Mouse (Mus musculus) myocyte (in vitro differentiated cells): ENCODE data around the gene Palmd. TPM values are rescaled to one million over a fixed set of nuclear protein-coding genes. Genes with fewer than 3 reads are reported as not detected.

Source experiments
- H3K27me3 ChIP-seq: one replicate; pipeline ENCODE4 v1.6.1; 2011; ENCODE audit not compliant: control insufficient read depth, insufficient read depth, insufficient read length
- H3K36me3 ChIP-seq: one replicate; pipeline ENCODE4 v1.6.1; 2011; ENCODE audit not compliant: control insufficient read depth, insufficient read depth
- H3K4me2 ChIP-seq: one replicate; pipeline ENCODE4 v1.6.1; 2011; ENCODE audit warnings: low read depth, control low read depth
- H3K4me3 ChIP-seq: one replicate; pipeline ENCODE4 v1.5.1; 2011; ENCODE audit warnings: mild to moderate bottlenecking, control low read depth, moderate library complexity
- H3K79me2 ChIP-seq: one replicate; pipeline ENCODE4 v1.6.1; 2011; ENCODE audit not compliant: control insufficient read depth, insufficient read depth
- H3ac ChIP-seq: one replicate; pipeline ENCODE4 v1.6.1; 2011; ENCODE audit not compliant: control insufficient read depth, insufficient read length
- CEBPB ChIP-seq: IDR thresholded peaks from 2 replicates; pipeline ENCODE4 v1.6.1; 2011; ENCODE audit warnings: mild to moderate bottlenecking, moderate library complexity; ENCODE audit not compliant: poor library complexity, insufficient read depth, severe bottlenecking
- E2F4 ChIP-seq: IDR thresholded peaks from one replicate; pipeline ENCODE4 v1.6.1; 2011; ENCODE audit warnings: mild to moderate bottlenecking, control low read depth, moderate library complexity; ENCODE audit not compliant: insufficient read depth
- MAX ChIP-seq: IDR thresholded peaks from one replicate; pipeline ENCODE4 v1.6.1; 2011; ENCODE audit warnings: low read depth, mild to moderate bottlenecking, control low read depth
- MYOD1 ChIP-seq, 3 experiments: IDR thresholded peaks; one replicate each; pipeline ENCODE4 v1.6.1; 2011; ENCODE audit warnings: control low read depth in 2 of 3, low read depth in 2 of 3, mild to moderate bottlenecking in 2 of 3, moderate library complexity in 1 of 3; ENCODE audit not compliant: insufficient read length in 2 of 3, control insufficient read depth in 1 of 3
- MYOG ChIP-seq, 3 experiments: IDR thresholded peaks; one replicate each; pipeline ENCODE4 v1.6.1; 2011; ENCODE audit warnings: control low read depth in 2 of 3, low read depth in 2 of 3, mild to moderate bottlenecking in 2 of 3; ENCODE audit not compliant: insufficient read length in 2 of 3, control insufficient read depth in 1 of 3, insufficient read depth in 1 of 3
- POLR2A ChIP-seq: IDR thresholded peaks from one replicate; pipeline ENCODE4 v1.6.1; 2011; ENCODE audit warnings: low read depth, mild to moderate bottlenecking, control low read depth, moderate library complexity; ENCODE audit not compliant: insufficient read length
- POLR2AphosphoS2 ChIP-seq: IDR thresholded peaks from one replicate; pipeline ENCODE4 v1.6.1; 2011; ENCODE audit warnings: low read depth, control low read depth; ENCODE audit not compliant: insufficient read length
- REST ChIP-seq: IDR thresholded peaks from one replicate; pipeline ENCODE4 v1.6.1; 2011; ENCODE audit warnings: mild to moderate bottlenecking, control low read depth, moderate library complexity; ENCODE audit not compliant: insufficient read depth, insufficient read length
- SRF ChIP-seq: IDR thresholded peaks from one replicate; pipeline ENCODE4 v1.6.1; 2011; ENCODE audit warnings: low read depth; ENCODE audit not compliant: control insufficient read depth, insufficient read length
- TCF12 ChIP-seq: IDR thresholded peaks from one replicate; pipeline ENCODE4 v1.6.1; 2011; ENCODE audit warnings: mild to moderate bottlenecking, control low read depth; ENCODE audit not compliant: poor library complexity, insufficient read depth, severe bottlenecking
- TCF3 ChIP-seq: IDR thresholded peaks from one replicate; pipeline ENCODE4 v1.6.1; 2011; ENCODE audit warnings: low read depth, control low read depth; ENCODE audit not compliant: insufficient read length
- USF1 ChIP-seq: IDR thresholded peaks from one replicate; pipeline ENCODE4 v1.6.1; 2011; ENCODE audit warnings: low read depth, mild to moderate bottlenecking, control low read depth, moderate library complexity
- polyA plus RNA-seq: library from polyadenylated mRNA; unstranded; fragments of >200 nt; fragmentation: generic; extraction: Trizol; gene quantifications from one replicate; pipeline ENCODE4 v1.2.1, GENCODE M21; 2012; ENCODE audit warnings: missing spikeins

Palmd gene
- polyA plus RNA-seq, 1 experiment, result 0.36 TPM

- Histone ChIP-seq H3K27me3 (no peaks in the 10 kb centered on the region), H3K79me2 (no peaks in the 10 kb centered on the region), H3K4me2 (no peak overlapping the region), H3K36me3 (no peaks in the 10 kb centered on the region), H3ac (no peak overlapping the region), H3K4me3 (no peak overlapping the region)
- TF ChIP-seq MYOD1 (IDR thresholded peaks at IDR 0.05; ENCODE audit: control insufficient read depth in 1 of 3, insufficient read length in 2 of 3, low read depth in 2 of 3) (peak in 2 of 3 experiments; percentile 34 to 71), TCF3 (no peak), REST (no peak), MYOG (IDR thresholded peaks at IDR 0.05; ENCODE audit: control insufficient read depth in 1 of 3, insufficient read depth in 1 of 3, insufficient read length in 2 of 3, low read depth in 2 of 3) (peak in 1 of 3 experiments; percentile 5), TCF12 (no peak), E2F4 (no peak), SRF (no peak), MAX (no peak), CEBPB (no peak), USF1 (no peak)
Observed at GRCm38 (mm10) chr3:116936934-116937691, 31.7 kb downstream of the Palmd start.

GRCm38 (mm10) chr3:116933158-116933557 is 35.6 kb downstream of the Palmd start:
- Histone ChIP-seq H3K4me2 (no peak overlapping the region), H3K27me3 (no peaks in the 10 kb centered on the region), H3K79me2 (no peaks in the 10 kb centered on the region), H3K4me3 (no peak overlapping the region), H3K36me3 (no peaks in the 10 kb centered on the region), H3ac (no peak overlapping the region)
- TF ChIP-seq MAX, result no peak
- no peak for TF ChIP-seq TCF3
- no peak for TF ChIP-seq MYOG (IDR thresholded peaks at IDR 0.05; ENCODE audit: control insufficient read depth in 1 of 3, insufficient read depth in 1 of 3, insufficient read length in 2 of 3, low read depth in 2 of 3)
- TF ChIP-seq POLR2AphosphoS2, result no peak
- no peak for TF ChIP-seq POLR2A
- no peak for TF ChIP-seq USF1
- no peak for TF ChIP-seq TCF12
- no peak for TF ChIP-seq E2F4
- TF ChIP-seq SRF, result no peak

- H3K36me3 ChIP-seq, result no peaks in the 10 kb centered on the region
- H3K27me3 ChIP-seq, result no peaks in the 10 kb centered on the region
- H3K4me2 ChIP-seq, result peak overlapping the region; percentile 58
- H3ac ChIP-seq, result no peak overlapping the region
- TF ChIP-seq SRF (peak; percentile 4), POLR2A (peak; percentile 18), E2F4 (no peak), MYOG (IDR thresholded peaks at IDR 0.05; ENCODE audit: control insufficient read depth in 1 of 3, insufficient read depth in 1 of 3, insufficient read length in 2 of 3, low read depth in 2 of 3) (peak; percentile 96 to 100 (median 100)), MAX (no peak), USF1 (peak; percentile 34), TCF12 (peak; percentile 99), POLR2AphosphoS2 (no peak), MYOD1 (IDR thresholded peaks at IDR 0.05; ENCODE audit: control insufficient read depth in 1 of 3, insufficient read length in 2 of 3, low read depth in 2 of 3) (peak; percentile 99 to 100 (median 100)), REST (no peak), CEBPB (no peak), TCF3 (peak; percentile 98)
- no peaks in the 10 kb centered on the region for H3K79me2 ChIP-seq
- H3K4me3 ChIP-seq, result no peak overlapping the region
Observed at GRCm38 (mm10) chr3:116928994-116929393, 39.8 kb downstream of the Palmd start.

GRCm38 (mm10) chr3:116923042-116923441 is 45.7 kb downstream of the Palmd start:
- H3ac ChIP-seq, result no peak overlapping the region
- H3K36me3 ChIP-seq, result no peaks in the 10 kb centered on the region
- TF ChIP-seq TCF12, result no peak
- H3K4me2 ChIP-seq, result no peak overlapping the region
- no peak overlapping the region for H3K4me3 ChIP-seq
- H3K79me2 ChIP-seq, result no peaks in the 10 kb centered on the region
- H3K27me3 ChIP-seq, result no peaks in the 10 kb centered on the region

- no peak for TF ChIP-seq TCF3
- TF ChIP-seq POLR2A, result no peak
- TF ChIP-seq MAX, result no peak
- no peak for TF ChIP-seq SRF
- TF ChIP-seq USF1, result no peak
- Histone ChIP-seq H3K79me2 (no peaks in the 10 kb centered on the region), H3K27me3 (no peaks in the 10 kb centered on the region), H3K4me3 (no peak overlapping the region), H3K36me3 (no peaks in the 10 kb centered on the region), H3ac (no peak overlapping the region), H3K4me2 (no peak overlapping the region)
Observed at GRCm38 (mm10) chr3:116921535-116921934, 47.3 kb downstream of the Palmd start.
